Mouse (Mus musculus) inflammation-experienced regulatory T-cells, adult 16 weeks (primary cell): ENCODE data around the gene Zfp428. TPM values are rescaled to one million over a fixed set of nuclear protein-coding genes. Genes with fewer than 3 reads are reported as not detected.

Experiments
- polyA plus RNA-seq: library from polyadenylated mRNA; unstranded; fragments of 100-300 nt; shearing (Covaris generic); gene quantifications from one replicate; pipeline ENCODE4 v1.2.1, GENCODE M21; 2017

Gene Zfp428
- 1.6 TPM for polyA plus RNA-seq

GRCm38 (mm10) chr7:24506838-24507725, at the start of gene Zfp428:
Zfp428 (plus strand) TSS chr7:24507006.

GRCm38 (mm10) chr7:24462388-24463319, 44.2 kb upstream of the Zfp428 start, which contains the start of gene Plaur:
Plaur (plus strand) TSS chr7:24462484.

GRCm38 (mm10) chr7:24481474-24482207, 25.2 kb upstream of the Zfp428 start, which contains the start of gene Cadm4:
Cadm4 (plus strand) TSS chr7:24482023.

GRCm38 (mm10) chr7:24512355-24512754, 5.5 kb downstream of the Zfp428 start, which contains the start of gene AC161166.1:
AC161166.1 (minus strand) TSS chr7:24512455.

GRCm38 (mm10) chr7:24530062-24530931, 23.5 kb downstream of the Zfp428 start, which contains the start of gene Irgq:
Irgq (plus strand) TSS chr7:24530689.

GRCm38 (mm10) chr7:24546068-24546614, 39.3 kb downstream of the Zfp428 start, which contains the start of the genes Pinlyp and Xrcc1:
Pinlyp (minus strand) TSS chr7:24546118.
Xrcc1 (plus strand) TSS chr7:24546289.

Other genes with a start within 250 kb of the Zfp428 start
- gene Zfp93, start 236.6 kb upstream of the Zfp428 start, polyA plus RNA-seq = 3.7 TPM
- gene Zfp61, start 205.8 kb upstream of the Zfp428 start, polyA plus RNA-seq = 28.4 TPM
- 16.9 TPM for gene Zfp94, start 190.3 kb upstream of the Zfp428 start, polyA plus RNA-seq
- gene Tescl, start 173.1 kb upstream of the Zfp428 start, polyA plus RNA-seq = not detected
- not detected for gene Lypd5, start 157.8 kb upstream of the Zfp428 start, polyA plus RNA-seq
- gene Kcnn4, start 136.7 kb upstream of the Zfp428 start, polyA plus RNA-seq = 174 TPM
- gene Smg9, start 107.4 kb upstream of the Zfp428 start, polyA plus RNA-seq = 61.3 TPM
- not detected for gene Irgc1, start 54.7 kb upstream of the Zfp428 start, polyA plus RNA-seq
- 0.96 TPM for gene Plaur, start 44.5 kb upstream of the Zfp428 start, polyA plus RNA-seq
- gene Cadm4, start 25.0 kb upstream of the Zfp428 start, polyA plus RNA-seq = not detected
- not detected for gene AC161166.1, start 5.4 kb downstream of the Zfp428 start, polyA plus RNA-seq
- gene Irgq, start 23.7 kb downstream of the Zfp428 start, polyA plus RNA-seq = 1.2 TPM
- gene Pinlyp, start 39.1 kb downstream of the Zfp428 start, polyA plus RNA-seq = not detected
- 74.3 TPM for gene Xrcc1, start 39.3 kb downstream of the Zfp428 start, polyA plus RNA-seq
- 19.8 TPM for gene Ethe1, start 80.5 kb downstream of the Zfp428 start, polyA plus RNA-seq
- gene Zfp575, start 80.6 kb downstream of the Zfp428 start, polyA plus RNA-seq = 0.21 TPM
- gene Phldb3, start 103.8 kb downstream of the Zfp428 start, polyA plus RNA-seq = 0.89 TPM
- not detected for gene Lypd3, start 129.5 kb downstream of the Zfp428 start, polyA plus RNA-seq
- gene Tex101, start 169.7 kb downstream of the Zfp428 start, polyA plus RNA-seq = not detected
- not detected for gene BC049730, start 202.2 kb downstream of the Zfp428 start, polyA plus RNA-seq
- not detected for gene Gm4763, start 219.9 kb downstream of the Zfp428 start, polyA plus RNA-seq